ENCODE assay signal across 15 mouse cellular contexts in genomic region chr11:70980751-70981510, GRCm38 (mm10). TPM values are rescaled to one million over a fixed set of nuclear protein-coding genes. Genes with fewer than 3 reads are reported as not detected.
DNase-seq lines count a peak whose midpoint lies in the region; ATAC-seq and TF ChIP-seq lines count a peak whose summit lies in the region.
"Had no signal": no experiment of that assay in that cellular context is flagged by ENCODE, and none has a peak within 500 bp of the region (broad histone marks: within the 10 kb centered on the region; RNA-seq: fewer than 3 reads in every experiment).

No protein-coding gene starts in this region.

- no peak for DNase-seq in heart, postnatal 4 days
- no peak for DNase-seq in stomach, postnatal 0 days (ENCODE audit: low spot score)
- no peak for DNase-seq in lung, postnatal 10 days
- no peak for DNase-seq in cerebellum, adult 8-10 months
- DNase-seq: adrenal gland, postnatal 10 days; cerebellum, adult 9-11 months; kidney, adult 2 months; lung, postnatal 14 days; thymus, postnatal 25 days had no signal

- H3K27ac ChIP-seq in heart, embryonic 16.5 days (ENCODE audit: low read length), result no peak overlapping the region
- no peak overlapping the region for H3K27ac ChIP-seq in stomach, embryonic 15.5 days
- no peak overlapping the region for H3K27ac ChIP-seq in stomach, postnatal 0 days (replicated peaks)
- no peak overlapping the region for H3K27ac ChIP-seq in intestine, postnatal 0 days (ENCODE audit: low read depth, low read length)
- H3K27ac ChIP-seq in stomach, embryonic 16.5 days (ENCODE audit: low read length), result no peak overlapping the region
- H3K27ac ChIP-seq: forebrain, embryonic 13.5 days; left cerebral cortex, adult 2 months had no signal

- no peak overlapping the region for H3K9ac ChIP-seq in heart, embryonic 16.5 days (ENCODE audit: low read length)
- H3K9ac ChIP-seq in stomach, embryonic 15.5 days, result no peak overlapping the region
- H3K9ac ChIP-seq in stomach, postnatal 0 days (ENCODE audit: low read length), result no peak overlapping the region
- no peak overlapping the region for H3K9ac ChIP-seq in intestine, postnatal 0 days (ENCODE audit: low read depth, low read length)
- no peak overlapping the region for H3K9ac ChIP-seq in stomach, embryonic 16.5 days (ENCODE audit: low read length)

- 88% methylated on average over 14 of the region's 14 CpGs for WGBS in heart, embryonic 16.5 days
- WGBS in stomach, embryonic 15.5 days, result 91% methylated on average over 14 of the region's 14 CpGs
- WGBS in stomach, postnatal 0 days, result 90% methylated on average over 14 of the region's 14 CpGs
- WGBS in intestine, postnatal 0 days, result 85% methylated on average over 14 of the region's 14 CpGs
- 90% methylated on average over 14 of the region's 14 CpGs for whole genome bisulfite sequencing in stomach, embryonic 16.5 days

- H3K4me3 ChIP-seq in heart, embryonic 16.5 days (ENCODE audit: low read length), result no peak overlapping the region
- no peak overlapping the region for H3K4me3 ChIP-seq in stomach, embryonic 15.5 days (replicated peaks)
- no peak overlapping the region for H3K4me3 ChIP-seq in stomach, postnatal 0 days (ENCODE audit: low read depth, low read length)
- no peak overlapping the region for H3K4me3 ChIP-seq in intestine, postnatal 0 days (ENCODE audit: low read depth, low read length)
- no peak overlapping the region for H3K4me3 ChIP-seq in stomach, embryonic 16.5 days (replicated peaks; ENCODE audit: low read length)

- no peaks in the 10 kb centered on the region for H3K9me3 ChIP-seq in heart, embryonic 16.5 days (replicated peaks; ENCODE audit: control insufficient read depth, low read length)
- H3K9me3 ChIP-seq in stomach, embryonic 15.5 days, result no peaks in the 10 kb centered on the region
- no peaks in the 10 kb centered on the region for H3K9me3 ChIP-seq in stomach, postnatal 0 days (ENCODE audit: control insufficient read depth, low read length)
- H3K9me3 ChIP-seq in intestine, postnatal 0 days (ENCODE audit: control insufficient read depth), result no peaks in the 10 kb centered on the region
- H3K9me3 ChIP-seq in stomach, embryonic 16.5 days (replicated peaks; ENCODE audit: control insufficient read depth, low read length), result no peaks in the 10 kb centered on the region
- H3K9me3 ChIP-seq: forebrain, embryonic 13.5 days had no signal

- TF ChIP-seq CTCF in stomach, postnatal 0 days (IDR thresholded peaks at IDR 0.05; ENCODE audit: low read depth), result no peak
- TF ChIP-seq CTCF in intestine, postnatal 0 days (IDR thresholded peaks at IDR 0.05; ENCODE audit: low read depth), result no peak

- H3K4me1 ChIP-seq in heart, embryonic 16.5 days (ENCODE audit: control insufficient read depth, insufficient read depth, low read length), result peaks cover 11% of the 10 kb centered on the region
- peaks cover 12% of the 10 kb centered on the region; the same call in 1 of the 2 replicates for H3K4me1 ChIP-seq in stomach, embryonic 15.5 days
- H3K4me1 ChIP-seq in stomach, postnatal 0 days (replicated peaks; ENCODE audit: control insufficient read depth, insufficient read depth), result no peaks in the 10 kb centered on the region
- no peaks in the 10 kb centered on the region for H3K4me1 ChIP-seq in intestine, postnatal 0 days (replicated peaks; ENCODE audit: control insufficient read depth, insufficient read depth, low read length)
- peaks cover 8% of the 10 kb centered on the region; the same call in 1 of the 2 replicates for H3K4me1 ChIP-seq in stomach, embryonic 16.5 days (ENCODE audit: control insufficient read depth, insufficient read depth, low read length)

- H3K4me2 ChIP-seq in heart, embryonic 16.5 days (ENCODE audit: low read depth, low read length), result peak overlapping the region; percentile 90; the same call in 1 of the 2 replicates
- H3K4me2 ChIP-seq in stomach, embryonic 15.5 days, result peak overlapping the region; percentile 78
- no peak overlapping the region for H3K4me2 ChIP-seq in stomach, postnatal 0 days (replicated peaks; ENCODE audit: low read depth)
- peak overlapping the region; percentile 87; the same call in 1 of the 2 replicates for H3K4me2 ChIP-seq in intestine, postnatal 0 days (replicated peaks; ENCODE audit: low read depth)
- H3K4me2 ChIP-seq in stomach, embryonic 16.5 days (ENCODE audit: low read depth, low read length), result peak overlapping the region; percentile 81; the same call in 1 of the 2 replicates

- no peak for ATAC-seq in heart, embryonic 16.5 days (replicated peaks; ENCODE audit: extremely low read depth, insufficient read depth, low FRiP score)
- ATAC-seq in stomach, embryonic 15.5 days (ENCODE audit: insufficient read depth, low FRiP score, low read depth), result no peak
- no peak for ATAC-seq in stomach, postnatal 0 days (ENCODE audit: low FRiP score, low TSS enrichment)
- ATAC-seq in intestine, postnatal 0 days, result no peak
- no peak for ATAC-seq in stomach, embryonic 16.5 days (ENCODE audit: insufficient read depth, low FRiP score)
- ATAC-seq: forebrain, embryonic 13.5 days had no signal

- H3K36me3 ChIP-seq in heart, embryonic 16.5 days (ENCODE audit: control insufficient read depth, insufficient read depth), result peaks cover 43% of the 10 kb centered on the region
- H3K36me3 ChIP-seq in stomach, embryonic 15.5 days, result peaks cover 48% of the 10 kb centered on the region
- H3K36me3 ChIP-seq in stomach, postnatal 0 days (ENCODE audit: control insufficient read depth, insufficient read depth, low read length), result peaks cover 19% of the 10 kb centered on the region
- H3K36me3 ChIP-seq in intestine, postnatal 0 days (ENCODE audit: control insufficient read depth, insufficient read depth), result peaks cover 53% of the 10 kb centered on the region
- peaks cover 5% of the 10 kb centered on the region for H3K36me3 ChIP-seq in stomach, embryonic 16.5 days (ENCODE audit: control insufficient read depth, insufficient read depth, low read length)

- TF ChIP-seq EP300 in stomach, postnatal 0 days (optimal IDR thresholded peaks at IDR 0.05), result no peak

- H3K27me3 ChIP-seq in heart, embryonic 16.5 days (ENCODE audit: control insufficient read depth, insufficient read depth, low read length), result no peaks in the 10 kb centered on the region
- H3K27me3 ChIP-seq in stomach, embryonic 15.5 days (replicated peaks), result no peaks in the 10 kb centered on the region
- no peaks in the 10 kb centered on the region for H3K27me3 ChIP-seq in stomach, postnatal 0 days (ENCODE audit: control insufficient read depth, insufficient read depth, low read length)
- no peaks in the 10 kb centered on the region for H3K27me3 ChIP-seq in intestine, postnatal 0 days (replicated peaks; ENCODE audit: control insufficient read depth, insufficient read depth, low read length)
- H3K27me3 ChIP-seq in stomach, embryonic 16.5 days (ENCODE audit: control insufficient read depth, insufficient read depth, low read length), result no peaks in the 10 kb centered on the region
- H3K27me3 ChIP-seq: forebrain, embryonic 13.5 days had no signal

RNA-seq across cellular contexts. Expression of gene C1qbp, which starts 1.9 kb away (rescaled TPM):
- 279 and 291 TPM in 2 replicates for polyA plus RNA-seq in heart, embryonic 16.5 days (2015; fragmentation: Nextera tagmentation; extraction: Ambion mirVana)
- total RNA-seq in heart, postnatal 4 days (2021), result 100 to 1,000 TPM; 233 to 253 TPM
- 268 and 283 TPM in 2 replicates for polyA plus RNA-seq in stomach, embryonic 15.5 days (2015; fragmentation: Nextera tagmentation; extraction: Ambion mirVana)
- 168 and 175 TPM in 2 replicates for polyA plus RNA-seq in stomach, postnatal 0 days (2015; fragmentation: Nextera tagmentation; extraction: Ambion mirVana)
- polyA plus RNA-seq in intestine, postnatal 0 days (2015; fragmentation: Nextera tagmentation; extraction: Ambion mirVana), result 137 and 145 TPM in 2 replicates
- polyA plus RNA-seq in stomach, embryonic 16.5 days (2015; fragmentation: Nextera tagmentation; extraction: Ambion mirVana), result 211 and 239 TPM in 2 replicates

RNA-seq across cellular contexts. Expression of gene Rpain, which starts 10.9 kb away (rescaled TPM):
- polyA plus RNA-seq in heart, embryonic 16.5 days (2015; fragmentation: Nextera tagmentation; extraction: Ambion mirVana), result 54.7 and 55.3 TPM in 2 replicates
- 10 to 100 TPM; 15.0 to 18.5 TPM for total RNA-seq in heart, postnatal 4 days (2021)
- 67.1 and 69.0 TPM in 2 replicates for polyA plus RNA-seq in stomach, embryonic 15.5 days (2015; fragmentation: Nextera tagmentation; extraction: Ambion mirVana)
- 39.9 and 42.2 TPM in 2 replicates for polyA plus RNA-seq in stomach, postnatal 0 days (2015; fragmentation: Nextera tagmentation; extraction: Ambion mirVana)
- 42.8 and 49.3 TPM in 2 replicates for polyA plus RNA-seq in intestine, postnatal 0 days (2015; fragmentation: Nextera tagmentation; extraction: Ambion mirVana)
- polyA plus RNA-seq in stomach, embryonic 16.5 days (2015; fragmentation: Nextera tagmentation; extraction: Ambion mirVana), result 66.1 and 72.2 TPM in 2 replicates

RNA-seq across cellular contexts. Expression of gene Nup88, which starts 11.2 kb away (rescaled TPM):
- polyA plus RNA-seq in heart, embryonic 16.5 days (2015; fragmentation: Nextera tagmentation; extraction: Ambion mirVana), result 117 and 124 TPM in 2 replicates
- 10 to 100 TPM; 70.1 to 72.2 TPM for total RNA-seq in heart, postnatal 4 days (2021)
- 108 and 112 TPM in 2 replicates for polyA plus RNA-seq in stomach, embryonic 15.5 days (2015; fragmentation: Nextera tagmentation; extraction: Ambion mirVana)
- polyA plus RNA-seq in stomach, postnatal 0 days (2015; fragmentation: Nextera tagmentation; extraction: Ambion mirVana), result 54.4 and 56.4 TPM in 2 replicates
- polyA plus RNA-seq in intestine, postnatal 0 days (2015; fragmentation: Nextera tagmentation; extraction: Ambion mirVana), result 35.8 and 37.3 TPM in 2 replicates
- polyA plus RNA-seq in stomach, embryonic 16.5 days (2015; fragmentation: Nextera tagmentation; extraction: Ambion mirVana), result 107 and 116 TPM in 2 replicates

RNA-seq across cellular contexts. Expression of gene Dhx33, which starts 23.3 kb away (rescaled TPM):
- 12.4 and 13.0 TPM in 2 replicates for polyA plus RNA-seq in heart, embryonic 16.5 days (2015; fragmentation: Nextera tagmentation; extraction: Ambion mirVana)
- 10 to 100 TPM; 15.0 to 16.9 TPM for total RNA-seq in heart, postnatal 4 days (2021)
- polyA plus RNA-seq in stomach, embryonic 15.5 days (2015; fragmentation: Nextera tagmentation; extraction: Ambion mirVana), result 16.4 and 16.6 TPM in 2 replicates
- polyA plus RNA-seq in stomach, postnatal 0 days (2015; fragmentation: Nextera tagmentation; extraction: Ambion mirVana), result 5.1 and 5.4 TPM in 2 replicates
- polyA plus RNA-seq in intestine, postnatal 0 days (2015; fragmentation: Nextera tagmentation; extraction: Ambion mirVana), result 3.5 and 3.6 TPM in 2 replicates
- 16.4 and 16.5 TPM in 2 replicates for polyA plus RNA-seq in stomach, embryonic 16.5 days (2015; fragmentation: Nextera tagmentation; extraction: Ambion mirVana)

RNA-seq across cellular contexts. Expression of gene Mis12, which starts 38.5 kb away (rescaled TPM):
- polyA plus RNA-seq in heart, embryonic 16.5 days (2015; fragmentation: Nextera tagmentation; extraction: Ambion mirVana), result 25.3 and 26.2 TPM in 2 replicates
- 10 to 100 TPM; 15.2 to 15.3 TPM for total RNA-seq in heart, postnatal 4 days (2021)
- polyA plus RNA-seq in stomach, embryonic 15.5 days (2015; fragmentation: Nextera tagmentation; extraction: Ambion mirVana), result 37.7 and 40.0 TPM in 2 replicates
- 15.0 and 16.5 TPM in 2 replicates for polyA plus RNA-seq in stomach, postnatal 0 days (2015; fragmentation: Nextera tagmentation; extraction: Ambion mirVana)
- 10.3 and 11.2 TPM in 2 replicates for polyA plus RNA-seq in intestine, postnatal 0 days (2015; fragmentation: Nextera tagmentation; extraction: Ambion mirVana)
- polyA plus RNA-seq in stomach, embryonic 16.5 days (2015; fragmentation: Nextera tagmentation; extraction: Ambion mirVana), result 38.2 and 41.9 TPM in 2 replicates
